Mouse (Mus musculus) activated CD4-positive, CD25-positive, alpha-beta regulatory T cell (primary cell): ENCODE measurements around the gene Rtraf. TPM values are rescaled to one million over a fixed set of nuclear protein-coding genes. Genes with fewer than 3 reads are reported as not detected.

Experiments
- polyA plus RNA-seq, 2 experiments: library from polyadenylated mRNA; unstranded; fragments of 100-300 nt; shearing (Covaris generic); gene quantifications; one replicate each; pipeline ENCODE4 v1.2.1; 2017

Gene Rtraf
- 100 to 1,000 TPM; 136 to 143 TPM for polyA plus RNA-seq

DNA sequence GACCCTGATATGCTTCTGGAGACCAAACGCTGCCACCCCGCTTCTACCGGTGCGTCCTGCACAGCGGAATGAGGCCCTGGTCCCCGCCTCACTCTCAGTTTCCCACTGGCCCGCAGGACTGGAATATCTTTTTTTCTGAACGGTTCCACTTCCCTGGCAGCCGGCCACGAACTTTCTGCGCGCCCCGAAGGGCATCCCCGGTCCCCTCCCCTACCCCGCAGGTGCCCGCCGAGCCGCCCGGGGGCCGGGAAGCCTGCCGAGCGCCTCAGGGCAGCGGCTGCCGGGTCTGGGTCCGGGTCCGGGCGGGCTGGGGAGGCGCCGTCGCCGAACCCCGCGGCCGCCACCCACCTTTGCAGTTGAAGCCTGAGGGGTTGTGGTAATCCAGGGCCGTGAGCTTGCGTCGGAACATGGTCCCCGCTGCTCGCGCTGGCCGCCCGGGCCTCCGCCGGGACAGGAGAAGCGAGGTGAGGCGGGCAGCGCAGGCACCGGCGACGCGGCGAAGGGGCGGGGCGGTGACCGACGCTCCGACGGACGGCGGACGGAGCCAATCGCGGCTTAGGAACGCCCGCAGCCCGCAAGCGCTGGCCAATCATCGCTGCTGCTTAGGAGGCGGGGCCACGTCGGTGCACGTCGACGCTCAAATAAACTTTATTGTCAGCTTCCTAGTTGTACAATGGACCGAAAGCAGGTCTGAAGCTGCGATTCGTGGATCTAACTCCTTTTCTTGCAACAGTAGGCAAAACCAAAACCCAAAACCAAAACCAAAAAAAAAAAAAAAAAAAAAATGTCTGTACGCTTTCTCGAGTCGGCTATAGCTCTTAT lies at the start of gene Rtraf:
Rtraf (minus strand) TSS at position 504 of the 822 bp plus-strand sequence.

Other genes starting within 250 kb of the Rtraf start
- 1 to 10 TPM; 4.3 to 9.4 TPM for gene Gm2237, start 238.7 kb downstream of the Rtraf start, polyA plus RNA-seq
- not detected for gene Gm5458, start 221.2 kb downstream of the Rtraf start, polyA plus RNA-seq
- 1 to 10 TPM; 1.8 to 7.5 TPM for gene Nid2, start 72.6 kb downstream of the Rtraf start, polyA plus RNA-seq
- gene Gng2, start 153.8 kb upstream of the Rtraf start, polyA plus RNA-seq, result 10 to 100 TPM; 80.4 to 84.8 TPM